ENCODE assay signal across 16 mouse cellular contexts in the genomic region with DNA sequence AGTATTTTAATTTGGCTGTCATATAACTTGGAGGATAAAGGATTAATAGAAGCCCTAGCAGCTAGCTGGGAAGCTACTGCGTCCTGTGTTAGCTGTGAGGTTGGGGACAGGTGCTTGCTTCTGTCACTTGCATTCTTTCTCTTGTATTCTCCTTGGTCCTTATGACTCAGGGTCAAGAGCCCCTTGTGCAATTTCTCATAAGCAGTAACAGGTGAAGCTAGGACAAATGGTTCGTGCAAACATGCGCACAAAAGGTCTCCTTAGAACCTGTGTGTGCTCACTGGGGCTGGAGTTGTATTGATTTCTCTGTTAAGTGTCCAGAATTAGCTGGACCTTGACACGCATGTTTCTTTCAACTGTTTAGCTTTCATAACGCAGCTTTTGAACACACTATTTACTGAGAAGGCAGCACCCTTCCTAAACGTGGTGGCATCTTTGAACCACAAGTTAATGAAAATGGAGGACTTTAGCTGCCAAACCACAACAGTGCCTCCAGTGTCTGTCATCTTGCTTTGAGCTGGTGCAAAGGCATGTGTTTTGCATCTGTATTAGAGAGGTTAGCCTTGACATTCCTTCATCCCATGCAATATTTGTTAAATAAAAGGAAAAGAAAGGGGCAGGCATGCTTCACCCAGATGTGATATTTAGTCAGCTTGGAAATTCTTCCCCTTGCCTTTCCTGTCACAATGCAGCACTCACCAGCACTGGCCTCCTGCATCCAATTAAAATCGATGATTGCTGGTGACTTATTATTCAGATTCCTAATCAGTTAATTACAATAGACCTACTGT.
DNase-seq lines count a peak whose midpoint lies in the region.
"Had no signal": no experiment of that assay in that cellular context is flagged by ENCODE, and none has a peak within 500 bp of the region (broad histone marks: within the 10 kb centered on the region; RNA-seq: fewer than 3 reads in every experiment).

No protein-coding gene starts in this region.

- peak; percentile 13 for DNase-seq in embryo, embryonic 10 days (ENCODE audit: low spot score)
- no peak for DNase-seq in embryo, embryonic 9.5 days (ENCODE audit: extremely low spot score)
- peak; percentile 61 for DNase-seq in lung, postnatal 36 days
- DNase-seq in lung, postnatal 14 days: no peak
- peak; percentile 19 for DNase-seq in embryo, embryonic 11 days
- no peak for DNase-seq in left cerebral cortex, adult 11 months (ENCODE audit: low spot score)
- no peak for DNase-seq in frontal cortex, postnatal 10 days (ENCODE audit: low spot score in 2 of 2)
- DNase-seq: adrenal gland, adult 2 months; cerebellum, adult 18-20 months; cerebellum, postnatal 14 days; gastrocnemius, postnatal 14 days; heart, adult 11 months; heart, postnatal 14 days; kidney, postnatal 25 days; right cerebral cortex, postnatal 25 days; thymus, postnatal 36 days had no signal

Comparison
In these comparisons a context has a peak if more than half of its experiments do, and no peak if none do; other contexts are left out.
1. DNase-seq: peak in embryo, embryonic 10 days (single experiment), lung, postnatal 36 days (single experiment) and embryo, embryonic 11 days (single experiment); none in embryo, embryonic 9.5 days (single experiment), lung, postnatal 14 days (single experiment), left cerebral cortex, adult 11 months (single experiment) and frontal cortex, postnatal 10 days (0 of 2).